Mouse (Mus musculus): ENCODE measurements at regions not wholly inside any gene's neighbourhood (a gene's known extent, or its start where the extent isn't known, plus 50 kb on each side); places are given as distances from the start of the nearest gene placed in this dataset.

GRCm38 (mm10) chr16:90629976-90630375 lies 97.2 kb downstream of the Mis18a start:
- H3K4me3 ChIP-seq (ENCODE audit: insufficient read depth, low read length) = no peak overlapping the region
- peaks cover 3% of the 10 kb centered on the region; the same call in 1 of the 2 replicates for H3K4me1 ChIP-seq (ENCODE audit: control insufficient read depth, insufficient read depth, low read length)
- TF ChIP-seq CTCF (IDR thresholded peaks at IDR 0.05; ENCODE audit: extremely low read depth, insufficient read depth, low read length) (no peak), POLR2A (IDR thresholded peaks at IDR 0.05; ENCODE audit: extremely low read depth, insufficient read depth, low read length) (no peak)
- H3K27ac ChIP-seq (ENCODE audit: insufficient read depth, low read length) = no peak overlapping the region

- TF ChIP-seq POLR2A (IDR thresholded peaks at IDR 0.05; ENCODE audit: extremely low read depth, insufficient read depth, low read length) (no peak), CTCF (IDR thresholded peaks at IDR 0.05; ENCODE audit: extremely low read depth, insufficient read depth, low read length) (no peak)
- H3K27ac ChIP-seq (ENCODE audit: insufficient read depth, low read length) = no peak overlapping the region
- peaks cover 3% of the 10 kb centered on the region; the same call in 1 of the 2 replicates for H3K4me1 ChIP-seq (ENCODE audit: control insufficient read depth, insufficient read depth, low read length)
- H3K4me3 ChIP-seq (ENCODE audit: insufficient read depth, low read length) = no peak overlapping the region
Observed at GRCm38 (mm10) chr16:90629121-90629930, 97.9 kb downstream of the Mis18a start.

GRCm38 (mm10) chr16:90628605-90629120 lies 98.5 kb downstream of the Mis18a start:
- TF ChIP-seq POLR2A (IDR thresholded peaks at IDR 0.05; ENCODE audit: extremely low read depth, insufficient read depth, low read length) = no peak
- TF ChIP-seq CTCF (IDR thresholded peaks at IDR 0.05; ENCODE audit: extremely low read depth, insufficient read depth, low read length) = no peak
- Histone ChIP-seq H3K4me3 (ENCODE audit: insufficient read depth, low read length) (no peak overlapping the region), H3K4me1 (ENCODE audit: control insufficient read depth, insufficient read depth, low read length) (peaks cover 3% of the 10 kb centered on the region; the same call in 1 of the 2 replicates), H3K27ac (ENCODE audit: insufficient read depth, low read length) (no peak overlapping the region)

GRCm38 (mm10) chr16:90626035-90626670 lies 101.1 kb downstream of the Mis18a start:
- TF ChIP-seq CTCF (IDR thresholded peaks at IDR 0.05; ENCODE audit: extremely low read depth, insufficient read depth, low read length) (no peak), POLR2A (IDR thresholded peaks at IDR 0.05; ENCODE audit: extremely low read depth, insufficient read depth, low read length) (no peak)
- peaks cover 8% of the 10 kb centered on the region for H3K4me1 ChIP-seq (ENCODE audit: control insufficient read depth, insufficient read depth, low read length)
- no peak overlapping the region for H3K27ac ChIP-seq (ENCODE audit: insufficient read depth, low read length)
- H3K4me3 ChIP-seq (ENCODE audit: insufficient read depth, low read length) = no peak overlapping the region

- H3K27ac ChIP-seq (ENCODE audit: insufficient read depth, low read length) = no peak overlapping the region
- H3K4me1 ChIP-seq (ENCODE audit: control insufficient read depth, insufficient read depth, low read length) = peaks cover 8% of the 10 kb centered on the region
- H3K4me3 ChIP-seq (ENCODE audit: insufficient read depth, low read length) = no peak overlapping the region
- TF ChIP-seq POLR2A (IDR thresholded peaks at IDR 0.05; ENCODE audit: extremely low read depth, insufficient read depth, low read length) = no peak
Observed at GRCm38 (mm10) chr16:90625301-90626034, 101.7 kb downstream of the Mis18a start.

GRCm38 (mm10) chr16:90624039-90624625 lies 103.1 kb downstream of the Mis18a start:
- TF ChIP-seq CTCF (IDR thresholded peaks at IDR 0.05; ENCODE audit: extremely low read depth, insufficient read depth, low read length) = no peak
- no peak for TF ChIP-seq POLR2A (IDR thresholded peaks at IDR 0.05; ENCODE audit: extremely low read depth, insufficient read depth, low read length)
- Histone ChIP-seq H3K4me3 (ENCODE audit: insufficient read depth, low read length) (no peak overlapping the region), H3K4me1 (ENCODE audit: control insufficient read depth, insufficient read depth, low read length) (peaks cover 8% of the 10 kb centered on the region), H3K27ac (ENCODE audit: insufficient read depth, low read length) (0 out of 2 replicates have a peak overlapping the region, but pooled peaks have one; percentile 8)

GRCm38 (mm10) chr16:90622677-90623225 lies 104.5 kb downstream of the Mis18a start:
- TF ChIP-seq CTCF (IDR thresholded peaks at IDR 0.05; ENCODE audit: extremely low read depth, insufficient read depth, low read length) (no peak), POLR2A (IDR thresholded peaks at IDR 0.05; ENCODE audit: extremely low read depth, insufficient read depth, low read length) (no peak)
- Histone ChIP-seq H3K4me3 (ENCODE audit: insufficient read depth, low read length) (no peak overlapping the region), H3K27ac (ENCODE audit: insufficient read depth, low read length) (peak overlapping the region; percentile 74), H3K4me1 (ENCODE audit: control insufficient read depth, insufficient read depth, low read length) (peaks cover 5% of the 10 kb centered on the region)

- Histone ChIP-seq H3K4me1 (ENCODE audit: control insufficient read depth, insufficient read depth, low read length) (peaks cover 5% of the 10 kb centered on the region), H3K27ac (ENCODE audit: insufficient read depth, low read length) (no peak overlapping the region; the same call in 1 of the 2 replicates), H3K4me3 (ENCODE audit: insufficient read depth, low read length) (no peak overlapping the region)
- TF ChIP-seq POLR2A (IDR thresholded peaks at IDR 0.05; ENCODE audit: extremely low read depth, insufficient read depth, low read length) = 0 out of 2 replicates have a peak, but pooled peaks have one; percentile 24
- no peak for TF ChIP-seq CTCF (IDR thresholded peaks at IDR 0.05; ENCODE audit: extremely low read depth, insufficient read depth, low read length)
Observed at GRCm38 (mm10) chr16:90621761-90622411, 105.3 kb downstream of the Mis18a start.
